Mouse (Mus musculus) neural tube, embryonic 14.5 days (tissue): ENCODE results near the gene H2al1g. TPM values are rescaled to one million over a fixed set of nuclear protein-coding genes. Genes with fewer than 3 reads are reported as not detected.
"Not testable (repeated sequence)": the region's sequence is repeated elsewhere in the genome, so short reads cannot be mapped to it uniquely, and the experiment has no call there.

Source experiments
- ATAC-seq: fragments of 200-750 bp; cut with Nextera tagmentation; 2 replicates; pipeline ENCODE4 v1.8.0; 2017; ENCODE audit warnings: low read depth, mild to moderate bottlenecking, moderate TSS enrichment, moderate library complexity
- H3K27ac ChIP-seq: fragments of 300-500 bp; sonication (generic); 2 replicates; pipeline ENCODE4 v1.5.1; 2014; ENCODE audit warnings: low read depth, mild to moderate bottlenecking, control low read depth, low read length, moderate library complexity, mixed read lengths
- H3K27me3 ChIP-seq: fragments of 300-500 bp; sonication (generic); 2 replicates; pipeline ENCODE4 v1.6.1; 2014; ENCODE audit warnings: low read length; ENCODE audit not compliant: control insufficient read depth, insufficient read depth
- H3K36me3 ChIP-seq: fragments of 300-500 bp; sonication (generic); 2 replicates; pipeline ENCODE4 v1.6.1; 2014; ENCODE audit warnings: low read length, mixed read lengths; ENCODE audit not compliant: control insufficient read depth, insufficient read depth
- H3K4me1 ChIP-seq: fragments of 300-500 bp; sonication (generic); 2 replicates; pipeline ENCODE4 v1.6.1; 2014; ENCODE audit warnings: low read length; ENCODE audit not compliant: control insufficient read depth, insufficient read depth
- H3K4me2 ChIP-seq: fragments of 300-500 bp; sonication (generic); 2 replicates; pipeline ENCODE4 v1.6.1; 2014; ENCODE audit warnings: mild to moderate bottlenecking, low read depth, low read length, control low read depth
- H3K4me3 ChIP-seq: fragments of 300-500 bp; sonication (generic); 2 replicates; pipeline ENCODE4 v1.5.1; 2014; ENCODE audit warnings: low read depth, low read length, control low read depth, mixed read lengths
- H3K9ac ChIP-seq: fragments of 300-500 bp; sonication (generic); replicated peaks from 2 replicates; pipeline ENCODE4 v1.6.1; 2014; ENCODE audit warnings: low read depth, mild to moderate bottlenecking, control low read depth, low read length, mixed read lengths
- H3K9me3 ChIP-seq: fragments of 300-500 bp; sonication (generic); 2 replicates; pipeline ENCODE4 v1.6.1; 2016; ENCODE audit warnings: low read length; ENCODE audit not compliant: control insufficient read depth
- WGBS: fragments of 180-500 bp; shearing (Covaris S2); extraction: QIAGEN DNeasy Blood & Tissue Kit; methylation state at CpG from one replicate; pipeline ENCODE4 v1.1.7; 2014; 5-methylcytosine and 5-hydroxymethylcytosine counted together
- polyA plus RNA-seq: library from polyadenylated mRNA; unstranded; fragments of >200 nt; fragmentation: Nextera tagmentation; extraction: Ambion mirVana; gene quantifications from 2 replicates; pipeline ENCODE4 v1.2.1, GENCODE M21; 2014

Gene H2al1g
- not detected in 2 replicates for polyA plus RNA-seq

DNA sequence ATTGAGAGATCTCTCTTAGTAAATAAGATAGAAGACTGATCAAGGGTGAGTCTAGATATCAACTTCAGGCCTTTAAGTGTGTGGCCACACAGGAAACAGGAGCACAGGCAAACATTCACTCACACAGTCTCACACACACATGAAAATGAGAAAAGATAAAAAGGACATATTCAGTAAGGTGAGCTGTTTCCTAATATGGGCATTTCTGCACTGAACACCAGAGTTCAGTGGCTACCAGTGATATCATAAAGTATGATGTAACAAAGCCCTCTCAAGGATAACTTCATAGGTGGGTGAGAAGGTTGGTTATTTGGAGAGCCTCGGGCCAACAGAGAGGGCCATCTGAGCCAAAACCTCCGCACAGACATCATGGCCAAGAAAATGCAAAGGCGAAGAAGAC, at the start of gene H2al1g:
Gene H2al1g, plus strand, starts transcription at position 301 of the 400 bp plus-strand sequence.
- not testable (repeated sequence) for H3K9ac ChIP-seq, H3K27ac ChIP-seq, H3K4me1 ChIP-seq, H3K27me3 ChIP-seq, H3K4me3 ChIP-seq, H3K9me3 ChIP-seq, H3K4me2 ChIP-seq, ATAC-seq, H3K36me3 ChIP-seq
- no CpG with 5 or more reads among the region's 3 CpGs for WGBS

DNA sequence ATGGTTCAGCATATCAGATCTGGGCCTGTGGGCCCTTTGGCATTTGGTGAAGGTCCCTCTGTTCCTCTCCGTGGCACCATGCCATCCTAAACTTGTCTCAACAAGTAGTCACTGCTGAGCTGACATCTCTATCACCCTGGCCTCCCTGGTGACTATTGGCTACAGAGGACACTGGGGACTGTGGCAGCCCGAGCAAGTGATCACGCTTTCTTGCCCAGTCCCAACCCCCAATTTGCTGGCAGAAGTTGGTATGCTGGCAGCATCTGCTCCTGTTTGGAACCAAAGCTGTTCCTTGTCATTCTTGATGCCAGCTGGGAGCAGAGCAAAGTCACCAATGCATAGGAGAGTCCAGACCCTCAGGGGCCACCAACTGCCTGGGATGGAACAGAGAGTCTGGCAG, 49.0 kb upstream of the H2al1g start:
- Histone ChIP-seq H3K27ac (no peak overlapping the region), H3K9ac (no peak overlapping the region), H3K4me2 (no peak overlapping the region), H3K36me3 (no peaks in the 10 kb centered on the region), H3K9me3 (no peaks in the 10 kb centered on the region), H3K27me3 (no peaks in the 10 kb centered on the region), H3K4me3 (no peak overlapping the region), H3K4me1 (no peaks in the 10 kb centered on the region)
- ATAC-seq = no peak
- WGBS = 87% methylated on average over 3 of the region's 3 CpGs

DNA sequence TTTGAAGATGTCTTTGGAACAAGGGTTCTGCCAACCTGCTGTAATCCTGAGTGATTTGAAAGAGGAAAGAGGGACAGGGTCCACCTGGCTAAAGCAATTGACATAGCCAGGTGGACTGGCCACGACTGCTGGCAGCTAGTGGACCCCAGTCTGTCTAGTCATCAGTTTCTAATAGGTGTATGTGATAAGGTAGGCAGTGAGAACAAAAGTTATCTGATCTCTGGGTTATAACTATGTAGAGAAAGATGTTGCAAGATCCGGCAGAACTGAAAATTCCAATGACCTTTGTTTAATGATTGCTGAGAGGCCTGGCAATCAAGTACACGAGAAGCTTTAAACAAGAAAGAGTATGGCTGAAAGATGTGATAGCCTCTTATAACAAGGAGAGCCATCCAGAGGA, 44.9 kb upstream of the H2al1g start:
- Histone ChIP-seq H3K4me2 (no peak overlapping the region), H3K36me3 (no peaks in the 10 kb centered on the region), H3K4me1 (no peaks in the 10 kb centered on the region), H3K27me3 (no peaks in the 10 kb centered on the region), H3K27ac (no peak overlapping the region), H3K9ac (no peak overlapping the region), H3K4me3 (no peak overlapping the region), H3K9me3 (no peaks in the 10 kb centered on the region)
- ATAC-seq = no peak
- WGBS = 87% methylated on average over 3 of the region's 3 CpGs

DNA sequence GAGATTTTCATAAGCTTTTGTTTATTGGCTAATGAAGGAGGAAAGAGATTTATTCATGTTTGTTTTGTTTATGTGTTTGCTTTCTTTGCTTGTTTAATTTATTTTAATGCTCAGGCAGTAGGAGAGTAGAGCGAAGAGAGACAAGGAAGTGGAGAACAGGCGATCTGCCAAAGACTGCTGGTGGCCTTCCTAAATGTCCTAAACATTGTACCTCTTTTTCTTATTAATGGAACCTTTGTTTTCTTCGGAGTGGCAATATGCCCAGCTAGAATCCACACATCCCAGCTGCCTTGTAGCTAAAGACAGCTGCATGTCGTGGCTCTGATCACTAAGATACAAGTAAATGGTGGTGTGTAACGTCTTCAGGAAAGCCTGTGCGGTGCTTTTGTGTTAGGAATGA, 41.0 kb upstream of the H2al1g start:
- no peaks in the 10 kb centered on the region for H3K9me3 ChIP-seq
- no peak overlapping the region for H3K27ac ChIP-seq
- no peak for ATAC-seq
- no peaks in the 10 kb centered on the region for H3K4me1 ChIP-seq
- H3K4me3 ChIP-seq = no peak overlapping the region
- no peak overlapping the region for H3K9ac ChIP-seq
- H3K27me3 ChIP-seq = no peaks in the 10 kb centered on the region
- WGBS = 69% methylated on average over 6 of the region's 6 CpGs
- no peak overlapping the region for H3K4me2 ChIP-seq
- H3K36me3 ChIP-seq = no peaks in the 10 kb centered on the region

DNA sequence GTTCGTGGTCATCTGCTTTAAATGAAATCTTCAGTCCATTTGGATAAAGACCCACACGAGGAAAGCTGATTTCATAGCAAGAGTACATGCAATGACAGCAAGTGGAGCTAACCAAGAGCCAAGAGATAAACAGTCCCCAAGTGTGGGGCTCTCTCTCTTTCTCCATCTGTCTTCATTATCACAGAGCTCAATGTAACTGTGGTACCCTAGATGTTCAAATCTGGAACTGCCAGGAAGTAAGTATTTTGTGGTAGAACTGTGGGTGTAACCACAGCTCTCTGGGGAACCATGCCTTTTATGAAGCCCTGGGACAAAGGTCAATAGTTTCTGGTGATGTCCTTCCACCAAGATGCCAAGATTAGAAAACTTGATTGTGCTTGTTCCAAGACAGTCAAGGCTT, 37.3 kb upstream of the H2al1g start:
- no peak for ATAC-seq
- 77% methylated on average over 2 of the region's 2 CpGs for WGBS
- H3K9ac ChIP-seq = no peak overlapping the region
- H3K4me2 ChIP-seq = no peak overlapping the region
- H3K27me3 ChIP-seq = no peaks in the 10 kb centered on the region
- no peaks in the 10 kb centered on the region for H3K4me1 ChIP-seq
- no peaks in the 10 kb centered on the region for H3K9me3 ChIP-seq
- H3K27ac ChIP-seq = no peak overlapping the region
- no peak overlapping the region for H3K4me3 ChIP-seq
- no peaks in the 10 kb centered on the region for H3K36me3 ChIP-seq

DNA sequence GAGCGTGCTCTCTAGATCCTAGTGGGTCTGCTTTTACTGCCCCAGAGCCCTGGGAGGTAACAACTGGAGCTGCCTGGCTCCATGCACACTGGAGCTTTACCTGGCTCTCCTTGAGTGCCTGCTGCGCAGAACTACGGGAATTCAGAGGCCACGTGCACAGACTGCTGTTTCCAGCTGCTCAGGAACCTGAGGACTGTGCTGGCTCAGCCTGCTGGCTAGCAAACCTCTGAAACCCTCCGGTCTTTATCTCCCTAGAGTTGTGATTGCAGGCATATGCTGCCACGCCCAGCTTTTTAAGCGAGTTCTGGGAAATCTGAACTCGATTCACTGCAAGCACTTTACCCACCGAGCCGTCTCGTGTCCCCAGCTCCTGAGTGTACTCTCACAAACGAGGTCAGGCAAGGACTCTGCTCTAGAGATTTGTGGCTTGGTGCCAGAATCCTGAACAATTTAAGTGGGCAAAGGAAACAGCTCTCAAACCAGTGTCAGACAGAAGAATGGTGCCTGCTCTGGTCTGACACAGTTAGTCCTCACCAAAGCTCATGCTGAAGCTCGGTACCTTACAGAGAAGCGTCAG, 29.7 kb upstream of the H2al1g start:
- no peak for ATAC-seq
- no peak overlapping the region for H3K27ac ChIP-seq
- no peaks in the 10 kb centered on the region for H3K9me3 ChIP-seq
- H3K4me3 ChIP-seq = no peak overlapping the region
- H3K9ac ChIP-seq = no peak overlapping the region
- WGBS = 79% methylated on average over 14 of the region's 14 CpGs
- no peak overlapping the region for H3K4me2 ChIP-seq
- no peaks in the 10 kb centered on the region for H3K36me3 ChIP-seq
- H3K4me1 ChIP-seq = no peaks in the 10 kb centered on the region
- no peaks in the 10 kb centered on the region for H3K27me3 ChIP-seq

DNA sequence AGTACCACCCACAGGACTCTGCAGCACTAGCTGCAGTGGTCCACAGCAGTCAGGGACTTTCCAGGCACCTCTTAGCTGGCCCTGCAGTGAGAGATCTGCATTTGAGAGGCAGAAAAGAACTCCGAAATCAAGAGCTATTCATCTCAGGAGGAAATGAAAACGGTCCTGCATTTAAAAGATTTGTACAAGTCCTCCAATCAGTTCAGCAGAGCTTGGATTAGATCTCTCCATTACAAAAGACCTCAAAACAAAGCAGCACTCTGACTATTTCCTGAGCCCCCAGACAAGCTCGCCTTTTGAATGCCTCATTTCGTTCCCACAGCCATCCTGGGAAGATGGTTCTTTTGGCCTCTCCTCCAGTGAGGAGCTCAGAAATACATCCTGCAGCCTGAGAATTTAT, 28.8 kb upstream of the H2al1g start:
- H3K4me2 ChIP-seq = no peak overlapping the region
- no peaks in the 10 kb centered on the region for H3K27me3 ChIP-seq
- H3K4me3 ChIP-seq = no peak overlapping the region
- 66% methylated on average over 4 of the region's 4 CpGs for WGBS
- no peaks in the 10 kb centered on the region for H3K9me3 ChIP-seq
- no peak overlapping the region for H3K9ac ChIP-seq
- no peaks in the 10 kb centered on the region for H3K4me1 ChIP-seq
- no peak for ATAC-seq
- no peak overlapping the region for H3K27ac ChIP-seq
- H3K36me3 ChIP-seq = no peaks in the 10 kb centered on the region

DNA sequence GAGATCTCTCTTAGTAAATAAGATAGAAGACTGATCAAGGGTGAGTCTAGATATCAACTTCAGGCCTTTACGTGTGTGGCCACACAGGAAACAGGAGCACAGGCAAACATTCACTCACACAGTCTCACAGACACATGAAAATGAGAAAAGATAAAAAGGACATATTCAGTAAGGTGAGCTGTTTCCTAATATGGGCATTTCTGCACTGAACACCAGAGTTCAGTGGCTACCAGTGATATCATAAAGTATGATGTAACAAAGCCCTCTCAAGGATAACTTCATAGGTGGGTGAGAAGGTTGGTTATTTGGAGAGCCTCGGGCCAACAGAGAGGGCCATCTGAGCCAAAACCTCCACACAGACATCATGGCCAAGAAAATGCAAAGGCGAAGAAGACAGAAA, 19.1 kb upstream of the H2al1g start, which contains the start of gene H2al1a:
Gene H2al1a, plus strand, starts transcription at position 301 of the 400 bp plus-strand sequence.
- H3K27ac ChIP-seq, H3K4me1 ChIP-seq, H3K27me3 ChIP-seq, H3K4me3 ChIP-seq, ATAC-seq, H3K9me3 ChIP-seq, H3K36me3 ChIP-seq, H3K4me2 ChIP-seq, H3K9ac ChIP-seq: not testable (repeated sequence)
- no CpG with 5 or more reads among the region's 3 CpGs for WGBS

DNA sequence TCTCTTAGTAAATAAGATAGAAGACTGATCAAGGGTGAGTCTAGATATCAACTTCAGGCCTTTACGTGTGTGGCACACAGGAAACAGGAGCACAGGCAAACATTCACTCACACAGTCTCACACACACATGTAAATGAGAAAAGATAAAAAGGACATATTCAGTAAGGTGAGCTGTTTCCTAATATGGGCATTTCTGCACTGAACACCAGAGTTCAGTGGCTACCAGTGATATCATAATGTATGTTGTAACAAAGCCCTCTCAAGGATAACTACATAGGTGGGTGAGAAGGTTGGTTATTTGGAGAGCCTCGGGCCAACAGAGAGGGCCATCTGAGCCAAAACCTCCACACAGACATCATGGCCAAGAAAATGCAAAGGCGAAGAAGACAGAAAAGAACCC, 15.9 kb upstream of the H2al1g start, which contains the start of gene H2al1b:
Gene H2al1b, plus strand, starts transcription at position 301 of the 400 bp plus-strand sequence.
- H3K27ac ChIP-seq, H3K9me3 ChIP-seq, H3K36me3 ChIP-seq, H3K27me3 ChIP-seq, H3K4me2 ChIP-seq, H3K4me1 ChIP-seq, ATAC-seq, H3K9ac ChIP-seq, H3K4me3 ChIP-seq: not testable (repeated sequence)
- WGBS = 100% methylated on average over 1 of the region's 3 CpGs
